Mouse (Mus musculus) midbrain, embryonic 12.5 days (tissue): ENCODE data around the gene Otud7a. TPM values are rescaled to one million over a fixed set of nuclear protein-coding genes. Genes with fewer than 3 reads are reported as not detected.

Source experiments
- ATAC-seq: fragments of 200-750 bp; cut with Nextera tagmentation; 2 replicates; pipeline ENCODE4 v1.8.0; 2017; ENCODE audit warnings: low read depth, moderate TSS enrichment, moderate library complexity; ENCODE audit not compliant: low FRiP score
- H3K27ac ChIP-seq: fragments of 300-500 bp; sonication (generic); replicated peaks from 2 replicates; pipeline ENCODE4 v1.5.1; 2016; ENCODE audit warnings: mild to moderate bottlenecking
- H3K27me3 ChIP-seq: fragments of 300-500 bp; sonication (generic); 2 replicates; pipeline ENCODE4 v1.6.1; 2016; ENCODE audit warnings: mild to moderate bottlenecking
- H3K36me3 ChIP-seq: fragments of 300-500 bp; sonication (generic); 2 replicates; pipeline ENCODE4 v1.6.1; 2016
- H3K4me1 ChIP-seq: fragments of 300-500 bp; sonication (generic); 2 replicates; pipeline ENCODE4 v1.6.1; 2016
- H3K4me2 ChIP-seq: fragments of 300-500 bp; sonication (generic); replicated peaks from 2 replicates; pipeline ENCODE4 v1.6.1; 2016; ENCODE audit warnings: mild to moderate bottlenecking, moderate library complexity
- H3K4me3 ChIP-seq: fragments of 300-500 bp; sonication (generic); 2 replicates; pipeline ENCODE4 v1.5.1; 2016; ENCODE audit warnings: mild to moderate bottlenecking
- H3K9ac ChIP-seq: fragments of 300-500 bp; sonication (generic); replicated peaks from 2 replicates; pipeline ENCODE4 v1.6.1; 2016; ENCODE audit warnings: mild to moderate bottlenecking, moderate library complexity
- H3K9me3 ChIP-seq: fragments of 300-500 bp; sonication (generic); 2 replicates; pipeline ENCODE4 v1.6.1; 2016; ENCODE audit warnings: mild to moderate bottlenecking
- WGBS: fragments of 180-500 bp; shearing (Covaris S2); methylation state at CpG from one replicate; pipeline ENCODE4 v1.1.7; 2016; 5-methylcytosine and 5-hydroxymethylcytosine counted together
- polyA plus RNA-seq: library from polyadenylated mRNA; unstranded; fragments of >200 nt; fragmentation: Nextera tagmentation; extraction: Ambion mirVana; gene quantifications from 2 replicates; pipeline ENCODE4 v1.2.1, GENCODE M21; 2016

The Otud7a gene
- polyA plus RNA-seq, 1 experiment from 2014 or later: 1.9 TPM

DNA sequence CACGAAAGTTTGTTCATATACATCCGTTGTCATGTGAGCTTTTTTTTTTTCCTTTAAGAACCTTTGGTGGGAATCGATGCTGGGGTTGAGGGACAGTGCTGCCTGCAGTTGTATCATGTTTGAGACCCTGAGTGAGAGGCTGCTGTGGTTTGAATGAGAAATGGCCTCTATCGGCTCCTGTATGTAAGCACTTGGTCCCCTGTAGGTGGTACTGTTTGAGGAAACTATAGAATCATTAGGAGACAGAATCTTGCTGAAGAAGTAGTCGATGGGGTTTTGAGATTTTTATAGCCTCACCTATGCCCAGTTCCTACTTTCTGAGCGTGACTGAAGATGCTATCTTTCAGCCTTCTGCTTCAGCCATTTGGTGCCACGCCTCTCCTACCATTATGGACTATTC, 354.8 kb downstream of the Otud7a start:
- H3K9me3 ChIP-seq: no peaks in the 10 kb centered on the region
- no peak overlapping the region for H3K27ac ChIP-seq
- H3K4me3 ChIP-seq: no peak overlapping the region
- no peak overlapping the region for H3K9ac ChIP-seq
- no peaks in the 10 kb centered on the region for H3K36me3 ChIP-seq
- ATAC-seq: no peak
- peaks cover 11% of the 10 kb centered on the region for H3K4me1 ChIP-seq
- WGBS: 89% methylated on average over 7 of the region's 7 CpGs
- peaks cover 3% of the 10 kb centered on the region; the same call in 1 of the 2 replicates for H3K27me3 ChIP-seq
- H3K4me2 ChIP-seq: no peak overlapping the region

DNA sequence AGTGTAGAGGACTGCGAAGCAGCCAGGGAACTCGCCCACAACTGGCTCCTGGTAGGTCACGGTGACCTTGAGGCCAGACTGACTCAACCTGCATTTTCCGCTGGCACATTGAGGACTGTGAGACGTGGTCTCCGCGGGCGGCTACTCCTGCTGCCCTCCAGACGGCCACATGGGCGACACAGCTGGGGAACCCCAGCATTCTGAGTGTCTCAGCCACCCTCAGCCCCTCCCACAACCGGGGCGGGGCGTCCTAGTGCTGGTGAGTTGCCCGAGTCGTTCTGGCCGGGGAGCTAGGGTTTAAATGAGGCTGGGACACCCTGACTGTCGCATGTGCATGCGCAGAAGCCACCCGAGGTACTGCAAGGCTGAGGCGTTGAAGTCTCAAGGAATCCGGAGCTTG, 358.2 kb downstream of the Otud7a start:
- no peak overlapping the region for H3K9ac ChIP-seq
- H3K27ac ChIP-seq: no peak overlapping the region
- H3K36me3 ChIP-seq: no peaks in the 10 kb centered on the region
- no peaks in the 10 kb centered on the region for H3K9me3 ChIP-seq
- ATAC-seq: no peak
- H3K4me1 ChIP-seq: no peaks in the 10 kb centered on the region
- no peak overlapping the region for H3K4me2 ChIP-seq
- 89% methylated on average over 21 of the region's 21 CpGs for WGBS
- H3K27me3 ChIP-seq: peaks cover 3% of the 10 kb centered on the region; the same call in 1 of the 2 replicates
- no peak overlapping the region for H3K4me3 ChIP-seq

Other genes with a start within 250 kb of the Otud7a start
- gene Chrna7, start 232.2 kb upstream of the Otud7a start, polyA plus RNA-seq: 4.6 and 6.0 TPM in 2 replicates